24 mouse cellular contexts compared by ENCODE assay signal in genomic region chr14:77490699-77491098, GRCm38 (mm10).
DNase-seq lines count a peak whose midpoint lies in the region; ATAC-seq and TF ChIP-seq lines count a peak whose summit lies in the region.
"Had no signal": no experiment of that assay in that cellular context is flagged by ENCODE, and none has a peak within 500 bp of the region (broad histone marks: within the 10 kb centered on the region; RNA-seq: fewer than 3 reads in every experiment).

No protein-coding gene starts in this region.

- no peak for TF ChIP-seq CTCF in intestine, postnatal 0 days (IDR thresholded peaks at IDR 0.05; ENCODE audit: low read depth)
- no peak for TF ChIP-seq CTCF in liver, postnatal 0 days (IDR thresholded peaks at IDR 0.05; ENCODE audit: low read depth)

- no peaks in the 10 kb centered on the region for H3K9me3 ChIP-seq in intestine, embryonic 14.5 days (ENCODE audit: control insufficient read depth, low read length)
- H3K9me3 ChIP-seq in intestine, postnatal 0 days (ENCODE audit: control insufficient read depth): no peaks in the 10 kb centered on the region
- H3K9me3 ChIP-seq in liver, postnatal 0 days (ENCODE audit: low read length): no peaks in the 10 kb centered on the region
- no peaks in the 10 kb centered on the region for H3K9me3 ChIP-seq in liver, embryonic 12.5 days (replicated peaks)
- H3K9me3 ChIP-seq: embryonic facial prominence, embryonic 10.5 days; embryonic facial prominence, embryonic 12.5 days; forebrain, embryonic 13.5 days; forebrain, embryonic 15.5 days had no signal

- no peak overlapping the region for H3K9ac ChIP-seq in intestine, embryonic 14.5 days (ENCODE audit: low read length)
- H3K9ac ChIP-seq in intestine, postnatal 0 days (ENCODE audit: low read depth, low read length): no peak overlapping the region
- H3K9ac ChIP-seq in liver, postnatal 0 days (replicated peaks): no peak overlapping the region
- no peak overlapping the region for H3K9ac ChIP-seq in liver, embryonic 12.5 days
- H3K9ac ChIP-seq: embryonic facial prominence, embryonic 12.5 days; forebrain, embryonic 13.5 days; forebrain, embryonic 15.5 days; forebrain, postnatal 0 days had no signal

- no peak overlapping the region for H3K27ac ChIP-seq in intestine, embryonic 14.5 days (ENCODE audit: low read depth)
- no peak overlapping the region for H3K27ac ChIP-seq in intestine, postnatal 0 days (ENCODE audit: low read depth, low read length)
- H3K27ac ChIP-seq in liver, postnatal 0 days (ENCODE audit: low read depth): no peak overlapping the region
- H3K27ac ChIP-seq in liver, embryonic 12.5 days: no peak overlapping the region
- H3K27ac ChIP-seq: embryonic facial prominence, embryonic 10.5 days; embryonic facial prominence, embryonic 12.5 days; forebrain, embryonic 13.5 days; forebrain, embryonic 15.5 days had no signal

- no peak overlapping the region for H3K4me2 ChIP-seq in intestine, embryonic 14.5 days (ENCODE audit: low read length)
- no peak overlapping the region for H3K4me2 ChIP-seq in intestine, postnatal 0 days (replicated peaks; ENCODE audit: low read depth)
- H3K4me2 ChIP-seq in liver, postnatal 0 days (ENCODE audit: low read depth, low read length): no peak overlapping the region
- no peak overlapping the region for H3K4me2 ChIP-seq in liver, embryonic 12.5 days
- H3K4me2 ChIP-seq: embryonic facial prominence, embryonic 12.5 days; forebrain, embryonic 13.5 days; forebrain, embryonic 15.5 days had no signal

- H3K4me3 ChIP-seq in intestine, embryonic 14.5 days (ENCODE audit: low read depth, low read length): no peak overlapping the region
- H3K4me3 ChIP-seq in intestine, postnatal 0 days (ENCODE audit: low read depth, low read length): no peak overlapping the region
- no peak overlapping the region for H3K4me3 ChIP-seq in liver, postnatal 0 days (ENCODE audit: low read depth, low read length)
- H3K4me3 ChIP-seq in liver, embryonic 12.5 days: no peak overlapping the region
- H3K4me3 ChIP-seq: embryonic facial prominence, embryonic 10.5 days; embryonic facial prominence, embryonic 12.5 days; forebrain, embryonic 13.5 days; forebrain, embryonic 15.5 days had no signal

- no peaks in the 10 kb centered on the region for H3K27me3 ChIP-seq in intestine, embryonic 14.5 days (replicated peaks; ENCODE audit: control insufficient read depth, insufficient read depth, low read length)
- H3K27me3 ChIP-seq in intestine, postnatal 0 days (replicated peaks; ENCODE audit: control insufficient read depth, insufficient read depth, low read length): no peaks in the 10 kb centered on the region
- H3K27me3 ChIP-seq in liver, postnatal 0 days (ENCODE audit: insufficient read depth, low read length): no peaks in the 10 kb centered on the region
- H3K27me3 ChIP-seq in liver, embryonic 12.5 days (replicated peaks): no peaks in the 10 kb centered on the region
- H3K27me3 ChIP-seq: CH12.LX; embryonic facial prominence, embryonic 12.5 days; forebrain, embryonic 13.5 days; forebrain, embryonic 15.5 days; Patski had no signal

- TF ChIP-seq EP300 in liver, postnatal 0 days (IDR thresholded peaks at IDR 0.05; ENCODE audit: low read depth): no peak

- 97% methylated on average over 6 of the region's 6 CpGs for WGBS in intestine, embryonic 14.5 days
- 88% methylated on average over 6 of the region's 6 CpGs for WGBS in intestine, postnatal 0 days
- 82% methylated on average over 6 of the region's 6 CpGs for WGBS in liver, postnatal 0 days (ENCODE audit: insufficient replicate concordance)
- 84% methylated on average over 6 of the region's 6 CpGs for WGBS in liver, embryonic 12.5 days (ENCODE audit: insufficient replicate concordance)

- ATAC-seq in intestine, embryonic 14.5 days (replicated peaks; ENCODE audit: low FRiP score, low TSS enrichment, low read depth): no peak
- no peak for ATAC-seq in intestine, postnatal 0 days
- ATAC-seq in liver, postnatal 0 days: peak; percentile 71
- ATAC-seq in liver, embryonic 12.5 days: no peak
- ATAC-seq: activated CD4-positive, CD25-positive, alpha-beta regulatory T cell, adult 4 months; CD4-positive, CD25-positive, alpha-beta regulatory T cell, adult 4 months; forebrain, embryonic 13.5 days; forebrain, embryonic 15.5 days; forebrain, postnatal 0 days; Patski had no signal

- H3K4me1 ChIP-seq in intestine, embryonic 14.5 days (replicated peaks; ENCODE audit: control insufficient read depth, insufficient read depth, low read length): no peaks in the 10 kb centered on the region
- no peaks in the 10 kb centered on the region for H3K4me1 ChIP-seq in intestine, postnatal 0 days (replicated peaks; ENCODE audit: control insufficient read depth, insufficient read depth, low read length)
- no peaks in the 10 kb centered on the region; the same call in 1 of the 2 replicates for H3K4me1 ChIP-seq in liver, postnatal 0 days (ENCODE audit: insufficient read depth)
- H3K4me1 ChIP-seq in liver, embryonic 12.5 days: no peaks in the 10 kb centered on the region
- H3K4me1 ChIP-seq: embryonic facial prominence, embryonic 10.5 days; embryonic facial prominence, embryonic 12.5 days had no signal

- peak; percentile 13 for DNase-seq in gastrocnemius, adult 18-20 months (ENCODE audit: low spot score)
- no peak for DNase-seq in gastrocnemius, postnatal 4 days (ENCODE audit: low spot score in 2 of 2)
- peak; percentile 47 for DNase-seq in intestine, embryonic 14.5 days (ENCODE audit: low spot score)
- DNase-seq in liver, postnatal 0 days: no peak
- DNase-seq: adrenal gland, adult 2 months; adrenal gland, postnatal 10 days; adrenal gland, postnatal 25 days; B cell, adult 2 months; cerebellum, adult 11 months; cerebellum, adult 18-20 months; cerebellum, adult 9-10 months; cerebellum, postnatal 25 days; forebrain, postnatal 0 days had no signal

- H3K36me3 ChIP-seq in intestine, embryonic 14.5 days (ENCODE audit: control insufficient read depth, insufficient read depth, low read length): no peaks in the 10 kb centered on the region
- no peaks in the 10 kb centered on the region for H3K36me3 ChIP-seq in intestine, postnatal 0 days (ENCODE audit: control insufficient read depth, insufficient read depth)
- no peaks in the 10 kb centered on the region for H3K36me3 ChIP-seq in liver, postnatal 0 days (replicated peaks; ENCODE audit: insufficient read depth, low read length)
- H3K36me3 ChIP-seq in liver, embryonic 12.5 days: no peaks in the 10 kb centered on the region
- H3K36me3 ChIP-seq: embryonic facial prominence, embryonic 10.5 days; embryonic facial prominence, embryonic 12.5 days; G1E had no signal

Comparison
In these comparisons a context has a peak if more than half of its experiments do, and no peak if none do; other contexts are left out.
1. DNase-seq: peak in gastrocnemius, adult 18-20 months (single experiment) and intestine, embryonic 14.5 days (single experiment); none in gastrocnemius, postnatal 4 days (0 of 2) and liver, postnatal 0 days (single experiment).